ENCODE assay signal across 8 mouse cellular contexts in the genomic region with DNA sequence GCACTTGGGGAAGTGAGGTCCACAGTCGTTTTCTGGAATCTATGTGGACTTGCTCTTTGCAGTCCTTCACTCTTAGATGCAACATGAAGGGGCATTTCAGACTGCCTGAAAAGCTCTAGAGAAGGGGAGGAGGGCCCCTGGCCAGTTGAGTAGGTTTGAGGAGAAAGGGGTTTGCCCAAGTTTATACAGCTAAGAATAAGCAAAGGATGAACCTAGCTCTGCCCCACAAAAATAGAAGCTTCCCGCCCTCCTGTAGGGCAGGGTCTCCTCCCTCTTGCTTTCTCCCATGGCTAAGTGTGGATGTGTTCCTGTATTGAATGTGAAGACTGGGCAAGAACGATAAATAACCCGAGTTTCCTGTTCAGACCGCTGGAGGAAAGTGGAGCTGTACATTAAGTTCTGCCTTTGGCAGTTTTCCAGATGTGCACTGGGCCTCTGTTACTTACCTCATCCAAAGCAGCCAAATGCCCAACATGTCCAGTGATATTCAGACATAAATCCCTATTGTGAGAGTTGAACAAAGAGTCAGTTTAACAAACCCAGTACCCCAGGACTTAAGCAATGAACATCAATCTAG. TPM values are rescaled to one million over a fixed set of nuclear protein-coding genes. Genes with fewer than 3 reads are reported as not detected.
DNase-seq lines count a peak whose midpoint lies in the region; ATAC-seq and TF ChIP-seq lines count a peak whose summit lies in the region.

No protein-coding gene starts in this region.

- peak; percentile 17; the same call in 1 of the 2 replicates for ATAC-seq in cerebellum, adult (ENCODE audit: insufficient number of reproducible peaks, low FRiP score, low TSS enrichment)
- peak; percentile 78 for ATAC-seq in limb, embryonic 14.5 days (ENCODE audit: low FRiP score, low read depth)

- H3K4me3 ChIP-seq in limb, embryonic 14.5 days (replicated peaks; ENCODE audit: low read length), result peak overlapping the region; percentile 80

- 5% methylated on average over 5 of the region's 5 CpGs for WGBS in limb, embryonic 14.5 days

- H3K4me1 ChIP-seq in limb, embryonic 14.5 days (ENCODE audit: control insufficient read depth, insufficient read depth, low read length), result peaks cover 9% of the 10 kb centered on the region; the same call in 1 of the 2 replicates

- H3K36me3 ChIP-seq in limb, embryonic 14.5 days (ENCODE audit: control insufficient read depth, insufficient read depth, low read length), result no peaks in the 10 kb centered on the region

- H3K9ac ChIP-seq in limb, embryonic 14.5 days (ENCODE audit: low read depth, low read length, severe bottlenecking), result peak overlapping the region; percentile 81

- no peak for TF ChIP-seq POLR2A in limb, embryonic 14.5 days (IDR thresholded peaks at IDR 0.05; ENCODE audit: borderline replicate concordance, extremely low read depth, insufficient read depth, insufficient read length)

- intact Hi-C loops in heart, postnatal 10 days (cut with DNase I), result loop anchor here (5.0 kb wide), 3 partner anchors 54 to 124 kb away; no protein-coding TSS in a partner anchor

- no peaks in the 10 kb centered on the region for H3K27me3 ChIP-seq in limb, embryonic 14.5 days (ENCODE audit: control insufficient read depth, insufficient read depth, low read length)

- H3K4me2 ChIP-seq in limb, embryonic 14.5 days (replicated peaks; ENCODE audit: low read depth, low read length, severe bottlenecking), result peak overlapping the region; percentile 80

- peak overlapping the region; percentile 88 for H3K27ac ChIP-seq in limb, embryonic 14.5 days (replicated peaks; ENCODE audit: low read depth, low read length)

- no peak for DNase-seq in cerebellum, adult 8-10 months
- DNase-seq in embryo, embryonic 11 days, result peak; percentile 68
- DNase-seq in heart, postnatal 10 days, result peak; percentile 16 to 23
- DNase-seq in limb, embryonic 14.5 days (ENCODE audit: low spot score), result peak; percentile 87
- DNase-seq in retina, embryonic 14.5 days (ENCODE audit: low spot score), result peak; percentile 30
- no peak for DNase-seq in cerebellum, postnatal 14 days
- DNase-seq in spleen, postnatal 14 days (ENCODE audit: low spot score in 2 of 2), result no peak

- no peaks in the 10 kb centered on the region for H3K9me3 ChIP-seq in limb, embryonic 14.5 days (ENCODE audit: control insufficient read depth, low read length)

RNA-seq across cellular contexts. Expression of a gene that starts 0.5 kb away (rescaled TPM):
- 1 to 10 TPM; 5.7 to 6.8 TPM for total RNA-seq in heart, postnatal 10 days (2021)
- 14.6 and 15.5 TPM in 2 replicates for polyA plus RNA-seq in limb, embryonic 14.5 days (2012; rRNA removed)
- polyA plus RNA-seq in limb, embryonic 14.5 days (2014; fragmentation: Nextera tagmentation; extraction: Ambion mirVana), result 7.7 and 8.4 TPM in 2 replicates

Comparison
In these comparisons a context has a peak if more than half of its experiments do, and no peak if none do; other contexts are left out.
1. DNase-seq: peak in embryo, embryonic 11 days (single experiment), heart, postnatal 10 days (2 of 2), limb, embryonic 14.5 days (single experiment) and retina, embryonic 14.5 days (single experiment); none in cerebellum, adult 8-10 months (single experiment), cerebellum, postnatal 14 days (0 of 2) and spleen, postnatal 14 days (0 of 2).